Mouse (Mus musculus) CH12.LX (cell line): ENCODE results near the gene B230104I21Rik.

ENCODE experiments used
- CTCF ChIP-seq, 2 experiments: IDR thresholded peaks in 1 of 2; conservative IDR thresholded peaks in 1 of 2; 2 replicates each; pipeline ENCODE4 v1.5.1; 2011 to 2012; ENCODE audit warnings: low read depth in 2 of 2, low read length in 2 of 2, improper control_type of control experiment in 1 of 2, inconsistent platforms in 1 of 2, mild to moderate bottlenecking in 1 of 2, moderate library complexity in 1 of 2
- E2F4 ChIP-seq: IDR thresholded peaks from 2 replicates; pipeline ENCODE4 v1.6.1; 2011; ENCODE audit warnings: low read depth, low read length, improper control_type of control experiment; ENCODE audit not compliant: insufficient replicate concordance
- EP300 ChIP-seq: IDR thresholded peaks from 2 replicates; pipeline ENCODE4 v1.6.1; 2011; ENCODE audit warnings: low read length, improper control_type of control experiment
- MAFK ChIP-seq: IDR thresholded peaks from 2 replicates; pipeline ENCODE4 v1.6.1; 2011; ENCODE audit warnings: low read length, improper control_type of control experiment; ENCODE audit not compliant: insufficient replicate concordance
- POLR2A ChIP-seq: IDR thresholded peaks from 2 replicates; pipeline ENCODE4 v1.6.1; 2011; ENCODE audit warnings: low read depth, mild to moderate bottlenecking, improper control_type of control experiment, low read length
- POLR2AphosphoS2 ChIP-seq: IDR thresholded peaks from 2 replicates; pipeline ENCODE4 v1.6.1; 2011; ENCODE audit warnings: low read depth, low read length, improper control_type of control experiment
- RAD21 ChIP-seq: IDR thresholded peaks from 2 replicates; pipeline ENCODE4 v1.6.1; 2011; ENCODE audit warnings: low read depth, mild to moderate bottlenecking, low read length, improper control_type of control experiment, moderate library complexity
- TBP ChIP-seq: conservative IDR thresholded peaks from 2 replicates; pipeline ENCODE4 v1.6.1; 2011; ENCODE audit warnings: low read depth, low read length, improper control_type of control experiment

DNA sequence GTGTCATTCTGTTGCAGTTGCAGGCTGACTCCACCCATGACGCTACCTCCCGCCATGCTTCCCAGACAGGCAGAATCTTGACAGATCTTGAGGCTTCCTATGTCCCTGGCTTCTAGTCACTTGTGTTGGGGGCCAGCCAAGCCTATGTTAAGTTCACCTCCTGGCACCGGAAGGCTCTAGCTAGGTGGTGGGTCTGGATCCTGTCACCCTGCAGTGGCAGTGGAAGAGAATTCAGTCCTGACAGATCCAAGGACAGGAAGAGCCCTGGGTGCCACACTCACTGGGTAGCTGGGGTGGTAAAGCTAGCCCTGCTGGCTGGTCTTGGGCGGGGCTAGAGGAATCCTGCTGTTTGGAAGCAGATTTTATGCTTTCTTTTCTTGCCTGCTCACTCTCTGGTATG, 10.5 kb upstream of the B230104I21Rik start:
- TF ChIP-seq TBP (no peak), CTCF (conservative IDR thresholded peaks at IDR 0.05 in 1 of 2, IDR thresholded peaks at IDR 0.05 in 1 of 2; ENCODE audit: low read depth in 2 of 2, low read length in 2 of 2) (no peak), EP300 (no peak), POLR2A (no peak), E2F4 (no peak), MAFK (no peak), POLR2AphosphoS2 (no peak), RAD21 (no peak)
